Comparison of ENCODE assay signal across 9 mouse cellular contexts in the genomic region with DNA sequence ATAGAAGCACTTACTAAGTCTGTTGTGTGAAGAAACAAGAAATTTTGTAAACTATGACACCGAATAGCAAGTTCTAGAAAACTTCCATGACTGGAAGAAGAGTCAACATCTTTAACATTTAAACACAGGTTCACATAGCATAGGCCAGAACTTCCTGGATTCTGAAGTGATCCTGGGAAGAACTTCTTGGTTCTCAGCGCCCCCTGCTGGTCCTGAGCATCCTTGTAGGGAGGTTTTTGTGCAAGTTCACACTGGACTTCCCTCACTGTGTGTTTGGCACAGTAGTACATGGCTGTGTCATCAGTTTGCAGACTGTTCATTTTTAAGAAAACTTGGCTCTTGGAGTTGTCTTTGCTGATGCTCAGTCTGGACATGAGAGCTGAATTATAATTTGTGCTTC.
A peak's percentile ranks its signal among the peaks of the same experiment; 100 is the strongest.
DNase-seq lines count a peak whose midpoint lies in the region; ATAC-seq lines count a peak whose summit lies in the region.
"Had no signal": no experiment of that assay in that cellular context is flagged by ENCODE, and none has a peak within 500 bp of the region (broad histone marks: within the 10 kb centered on the region; RNA-seq: fewer than 3 reads in every experiment).

No protein-coding gene starts in this region.

- no peak for ATAC-seq in hindbrain, embryonic 11.5 days (ENCODE audit: low FRiP score)
- no peak for ATAC-seq in hindbrain, embryonic 12.5 days (ENCODE audit: low FRiP score)
- no peak for ATAC-seq in hindbrain, embryonic 16.5 days

- no peaks in the 10 kb centered on the region for H3K36me3 ChIP-seq in hindbrain, embryonic 11.5 days (ENCODE audit: control insufficient read depth, insufficient read depth, low read length)
- H3K36me3 ChIP-seq in hindbrain, embryonic 12.5 days, result no peaks in the 10 kb centered on the region
- no peaks in the 10 kb centered on the region for H3K36me3 ChIP-seq in embryonic facial prominence, embryonic 10.5 days (replicated peaks)
- H3K36me3 ChIP-seq in hindbrain, embryonic 16.5 days (ENCODE audit: control insufficient read depth, insufficient read depth, low read length), result no peaks in the 10 kb centered on the region

- H3K9ac ChIP-seq in hindbrain, embryonic 11.5 days (ENCODE audit: low read depth, low read length), result no peak overlapping the region
- no peak overlapping the region for H3K9ac ChIP-seq in hindbrain, embryonic 12.5 days
- no peak overlapping the region for H3K9ac ChIP-seq in hindbrain, embryonic 16.5 days (ENCODE audit: low read depth, low read length)

- H3K4me2 ChIP-seq in hindbrain, embryonic 11.5 days (replicated peaks; ENCODE audit: low read depth, low read length), result no peak overlapping the region
- H3K4me2 ChIP-seq in hindbrain, embryonic 12.5 days (replicated peaks), result no peak overlapping the region
- no peak overlapping the region for H3K4me2 ChIP-seq in hindbrain, embryonic 16.5 days (ENCODE audit: low read length)
- H3K4me2 ChIP-seq: heart, embryonic 11.5 days had no signal

- DNase-seq in hindbrain, embryonic 11.5 days (ENCODE audit: low spot score), result peak; percentile 10
- peak; percentile 44 for DNase-seq in testis, postnatal 10 days (ENCODE audit: low spot score)
- no peak for DNase-seq in testis, postnatal 14 days (ENCODE audit: low spot score)
- DNase-seq in embryonic facial prominence, embryonic 10.5 days (ENCODE audit: low spot score), result peak; percentile 11
- peak; percentile 15 to 23 for DNase-seq in thymus, postnatal 36 days
- no peak for DNase-seq in frontal cortex, postnatal 10 days (ENCODE audit: low spot score in 2 of 2)

- H3K4me3 ChIP-seq in hindbrain, embryonic 11.5 days (ENCODE audit: low read depth, low read length), result no peak overlapping the region
- no peak overlapping the region for H3K4me3 ChIP-seq in hindbrain, embryonic 12.5 days
- no peak overlapping the region for H3K4me3 ChIP-seq in embryonic facial prominence, embryonic 10.5 days
- no peak overlapping the region for H3K4me3 ChIP-seq in hindbrain, embryonic 16.5 days (ENCODE audit: low read length)

- H3K9me3 ChIP-seq in hindbrain, embryonic 11.5 days (ENCODE audit: control insufficient read depth, low read length), result no peaks in the 10 kb centered on the region
- H3K9me3 ChIP-seq in hindbrain, embryonic 12.5 days (replicated peaks), result peaks cover 29% of the 10 kb centered on the region; the same call in 1 of the 2 replicates
- H3K9me3 ChIP-seq in embryonic facial prominence, embryonic 10.5 days, result peaks cover 22% of the 10 kb centered on the region
- H3K9me3 ChIP-seq in hindbrain, embryonic 16.5 days (ENCODE audit: control insufficient read depth, low read length), result peaks cover 18% of the 10 kb centered on the region

- H3K4me1 ChIP-seq in hindbrain, embryonic 11.5 days (replicated peaks; ENCODE audit: control insufficient read depth, insufficient read depth, low read length), result no peaks in the 10 kb centered on the region
- H3K4me1 ChIP-seq in hindbrain, embryonic 12.5 days, result no peaks in the 10 kb centered on the region
- H3K4me1 ChIP-seq in embryonic facial prominence, embryonic 10.5 days, result no peaks in the 10 kb centered on the region
- H3K4me1 ChIP-seq in hindbrain, embryonic 16.5 days (ENCODE audit: control insufficient read depth, insufficient read depth, low read depth, low read length), result no peaks in the 10 kb centered on the region

- no peaks in the 10 kb centered on the region for H3K27me3 ChIP-seq in hindbrain, embryonic 11.5 days (ENCODE audit: control insufficient read depth, insufficient read depth, low read length)
- no peaks in the 10 kb centered on the region for H3K27me3 ChIP-seq in hindbrain, embryonic 12.5 days
- H3K27me3 ChIP-seq in embryonic facial prominence, embryonic 10.5 days (replicated peaks; ENCODE audit: low read depth, poor library complexity, severe bottlenecking), result no peaks in the 10 kb centered on the region
- no peaks in the 10 kb centered on the region for H3K27me3 ChIP-seq in hindbrain, embryonic 16.5 days (replicated peaks; ENCODE audit: control insufficient read depth, insufficient read depth, low read length)

- no peak overlapping the region for H3K27ac ChIP-seq in hindbrain, embryonic 11.5 days (ENCODE audit: low read depth, low read length)
- H3K27ac ChIP-seq in hindbrain, embryonic 12.5 days, result no peak overlapping the region
- no peak overlapping the region for H3K27ac ChIP-seq in embryonic facial prominence, embryonic 10.5 days (replicated peaks)
- no peak overlapping the region for H3K27ac ChIP-seq in hindbrain, embryonic 16.5 days (ENCODE audit: low read depth, low read length)

- 23% methylated on average over 2 of the region's 2 CpGs for WGBS in hindbrain, embryonic 11.5 days
- WGBS in hindbrain, embryonic 12.5 days, result 22% methylated on average over 2 of the region's 2 CpGs
- 28% methylated on average over 2 of the region's 2 CpGs for WGBS in embryonic facial prominence, embryonic 10.5 days
- WGBS in hindbrain, embryonic 16.5 days, result 27% methylated on average over 2 of the region's 2 CpGs

Comparison
In these comparisons a context has a peak if more than half of its experiments do, and no peak if none do; other contexts are left out.
1. DNase-seq: peak in hindbrain, embryonic 11.5 days (single experiment), testis, postnatal 10 days (single experiment), embryonic facial prominence, embryonic 10.5 days (single experiment) and thymus, postnatal 36 days (2 of 2); none in testis, postnatal 14 days (single experiment) and frontal cortex, postnatal 10 days (0 of 2).